Mouse (Mus musculus) right cerebral cortex, postnatal 36 days (tissue): ENCODE data around the gene Vmn2r71.

Experiments used
- DNase-seq, 2 experiments: peaks; one replicate each; pipeline ENCODE4 v3.0.0; 2022; ENCODE audit warnings: low spot score in 2 of 2, mixed read lengths in 1 of 2

The Vmn2r71 gene

GRCm38 (mm10) chr7:85562787-85563186 lies at the start of gene Vmn2r71:
Gene Vmn2r71, plus strand, starts transcription at chr7:85563087.
- no peak for DNase-seq

GRCm38 (mm10) chr7:85542108-85542507 lies 20.8 kb upstream of the Vmn2r71 start:
- no peak for DNase-seq

GRCm38 (mm10) chr7:85543118-85543517 lies 19.8 kb upstream of the Vmn2r71 start:
- no peak for DNase-seq

- no peak for DNase-seq
These were observed 6.2 kb downstream of the Vmn2r71 start, which contains the start of gene Vmn2r70 for GRCm38 (mm10) chr7:85569092-85569491. Gene Vmn2r70, minus strand, starts transcription at chr7:85569192.
